Mouse (Mus musculus): ENCODE measurements around the gene Six3.

Six3 gene

DNA sequence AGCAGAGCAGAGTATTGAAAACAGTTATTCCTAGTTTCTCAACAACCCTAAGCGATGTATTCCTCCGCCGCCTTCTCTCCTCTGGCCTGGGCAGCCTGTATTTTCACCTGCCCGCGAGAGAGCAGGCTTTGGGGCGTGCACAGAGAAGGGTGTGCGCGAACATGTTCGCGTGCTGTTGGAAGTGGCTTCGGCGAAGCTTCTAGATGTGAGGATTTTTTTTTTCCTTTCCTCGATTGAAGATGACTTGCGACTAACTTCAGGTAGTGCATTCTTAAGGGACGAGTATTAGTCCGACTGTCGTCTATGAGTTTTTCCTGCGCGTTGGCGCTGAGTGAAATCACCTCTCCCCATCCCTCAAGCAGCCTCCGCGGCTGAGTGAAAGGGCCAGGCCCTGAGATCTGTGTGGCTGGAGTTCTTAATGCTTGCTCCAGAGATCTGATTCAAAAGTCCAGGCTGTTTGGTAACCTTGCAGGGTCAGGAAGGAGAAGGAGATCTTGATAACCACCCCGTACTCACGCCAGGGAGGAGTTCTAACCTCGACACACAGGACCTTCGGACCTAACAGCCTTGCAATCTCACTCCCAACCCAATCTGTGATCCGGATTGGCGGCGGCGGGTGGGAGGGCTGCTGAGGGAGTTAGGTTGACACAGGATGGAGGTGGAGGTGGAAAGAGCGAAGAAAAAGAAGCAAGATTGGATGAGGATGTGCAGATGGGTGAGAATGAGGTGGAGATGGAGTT lies 712 bp upstream of the Six3 start:
- DNase-seq (ENCODE audit: low spot score in 2 of 2): no peak

DNA sequence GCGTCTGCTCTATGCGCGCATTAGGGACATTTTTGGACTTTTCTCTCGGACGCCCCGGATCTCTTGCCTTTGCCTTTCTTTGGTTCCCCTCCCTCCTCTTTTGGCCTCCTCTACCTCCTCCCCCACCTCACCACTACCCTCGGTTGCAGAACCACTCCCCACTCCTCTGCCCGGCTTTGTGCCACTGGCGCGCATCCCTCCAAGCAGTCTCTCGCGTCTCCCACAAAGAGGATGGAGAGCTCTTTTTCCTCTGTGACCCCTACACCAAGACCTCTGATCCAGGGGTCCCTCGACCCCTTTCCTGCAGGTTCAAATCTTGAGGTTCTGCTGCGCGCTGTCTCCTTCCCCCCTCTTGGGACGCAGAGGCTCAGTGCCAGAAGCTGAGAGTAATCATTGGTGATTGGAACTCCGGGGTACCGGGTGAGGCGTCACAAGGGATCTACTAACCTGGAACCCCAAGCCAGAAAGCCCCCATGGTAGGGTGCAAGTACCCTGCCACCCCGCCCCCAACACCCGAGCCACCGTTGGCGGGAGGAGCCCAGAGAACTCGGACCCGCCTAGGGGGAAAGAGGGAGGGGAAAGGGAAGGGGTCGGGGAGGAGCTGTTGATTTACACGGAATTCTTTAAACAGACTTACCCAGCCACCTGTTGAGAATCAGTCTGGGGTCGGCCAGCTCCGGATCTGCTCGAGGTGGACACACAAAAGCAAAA lies 758 bp downstream of the Six3 start:
- no peak for DNase-seq (ENCODE audit: low spot score in 2 of 2)

DNA sequence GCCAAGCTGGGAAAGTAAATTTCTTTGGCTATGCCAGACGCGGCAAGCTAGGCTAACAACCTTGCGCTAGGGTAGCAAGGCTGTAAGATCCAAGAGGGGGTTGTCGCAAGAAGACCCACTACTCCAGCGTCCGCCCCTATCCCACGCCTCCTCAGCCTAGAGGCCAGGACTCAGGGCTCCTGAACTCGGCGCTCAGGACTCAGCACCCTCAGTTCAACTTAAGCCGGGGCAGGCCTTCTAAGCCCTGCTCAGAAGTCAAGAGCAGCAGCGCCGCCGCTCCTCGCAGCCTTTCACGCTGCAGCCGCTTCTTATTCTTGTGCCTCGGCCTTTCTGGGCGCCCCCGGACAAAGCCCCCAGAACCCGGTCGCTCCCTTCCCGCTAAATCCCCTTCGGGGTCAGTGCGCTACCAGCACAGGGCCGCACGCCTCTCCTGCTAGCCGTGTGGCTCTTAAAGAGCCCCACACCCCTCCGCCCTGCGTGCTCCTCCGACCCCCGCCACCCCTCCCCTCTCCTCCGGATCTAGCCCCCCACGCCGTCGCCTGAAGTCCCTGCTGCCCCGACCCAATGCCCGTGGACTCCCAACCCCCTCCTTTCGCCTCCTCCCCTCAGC lies 1.4 kb downstream of the Six3 start:
- DNase-seq (ENCODE audit: low spot score in 2 of 2): no peak

DNA sequence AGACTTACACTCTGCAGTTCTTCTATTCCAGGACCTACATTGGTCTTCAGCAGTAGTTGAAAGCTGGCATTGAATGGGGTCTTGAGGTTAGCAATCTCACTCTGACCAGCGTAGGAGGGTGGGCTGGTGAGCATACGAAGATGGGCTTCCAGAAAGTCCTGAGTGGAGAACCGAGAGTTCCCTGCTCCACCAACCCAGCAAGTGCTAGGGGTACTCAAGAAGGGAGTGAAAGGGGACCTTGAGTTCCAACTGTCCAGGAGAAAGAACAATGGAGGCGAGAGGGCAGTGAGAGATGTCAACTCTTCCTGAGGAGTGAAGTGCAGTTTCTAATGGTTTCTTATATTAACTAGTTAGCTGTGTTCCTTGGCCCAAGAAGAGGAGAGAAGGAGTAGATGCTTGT lies 2.2 kb downstream of the Six3 start:
- no peak for DNase-seq (ENCODE audit: low spot score in 2 of 2)

DNA sequence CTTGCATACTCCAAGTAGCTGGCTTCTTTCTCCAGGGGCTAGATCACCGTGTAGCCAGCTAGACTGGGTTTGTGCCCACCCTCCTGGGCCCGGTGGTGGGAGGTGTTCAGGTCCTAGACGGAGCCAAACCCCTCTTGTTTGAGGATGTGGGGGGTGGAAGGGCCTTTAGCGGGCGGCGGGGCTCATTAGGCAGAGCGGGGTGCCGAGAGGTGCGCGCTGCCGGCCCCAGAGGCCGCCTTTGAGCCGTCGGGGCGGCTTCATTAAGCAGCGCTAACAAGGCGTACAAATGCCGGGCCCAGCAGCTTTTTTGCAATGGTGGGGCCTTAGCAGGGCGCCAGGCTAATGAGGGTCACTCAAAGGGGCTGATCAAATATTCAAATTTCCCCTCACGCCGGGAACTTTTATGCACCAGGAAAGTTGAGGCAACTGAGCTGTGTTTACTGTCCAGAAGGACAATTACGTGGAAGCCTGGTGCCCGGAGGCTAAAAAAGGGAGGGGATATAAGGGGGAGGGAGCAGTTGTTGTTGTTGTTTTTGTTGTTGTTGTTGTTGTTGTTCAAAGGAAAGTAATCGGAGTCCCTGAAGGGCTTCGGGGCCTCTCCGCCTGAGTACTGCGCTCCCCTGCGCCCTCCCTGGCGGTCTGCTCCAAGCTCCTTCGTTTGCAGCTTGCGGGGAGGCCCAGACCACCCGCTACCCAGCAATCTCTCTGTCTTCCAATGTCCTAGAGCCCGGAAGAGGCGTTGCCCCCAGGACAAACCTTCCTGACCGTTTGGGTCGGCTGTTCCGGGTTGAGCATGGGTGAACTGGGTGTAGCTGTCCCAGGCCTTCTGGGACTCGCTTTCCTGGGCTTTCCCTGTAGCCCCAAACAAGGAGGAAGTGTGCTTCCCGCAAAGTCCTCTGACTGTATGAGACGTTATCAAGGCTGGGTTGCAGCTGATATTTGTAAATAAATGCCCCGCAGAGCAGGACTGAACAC lies 3.4 kb downstream of the Six3 start:
- no peak for DNase-seq (ENCODE audit: low spot score in 2 of 2)

DNA sequence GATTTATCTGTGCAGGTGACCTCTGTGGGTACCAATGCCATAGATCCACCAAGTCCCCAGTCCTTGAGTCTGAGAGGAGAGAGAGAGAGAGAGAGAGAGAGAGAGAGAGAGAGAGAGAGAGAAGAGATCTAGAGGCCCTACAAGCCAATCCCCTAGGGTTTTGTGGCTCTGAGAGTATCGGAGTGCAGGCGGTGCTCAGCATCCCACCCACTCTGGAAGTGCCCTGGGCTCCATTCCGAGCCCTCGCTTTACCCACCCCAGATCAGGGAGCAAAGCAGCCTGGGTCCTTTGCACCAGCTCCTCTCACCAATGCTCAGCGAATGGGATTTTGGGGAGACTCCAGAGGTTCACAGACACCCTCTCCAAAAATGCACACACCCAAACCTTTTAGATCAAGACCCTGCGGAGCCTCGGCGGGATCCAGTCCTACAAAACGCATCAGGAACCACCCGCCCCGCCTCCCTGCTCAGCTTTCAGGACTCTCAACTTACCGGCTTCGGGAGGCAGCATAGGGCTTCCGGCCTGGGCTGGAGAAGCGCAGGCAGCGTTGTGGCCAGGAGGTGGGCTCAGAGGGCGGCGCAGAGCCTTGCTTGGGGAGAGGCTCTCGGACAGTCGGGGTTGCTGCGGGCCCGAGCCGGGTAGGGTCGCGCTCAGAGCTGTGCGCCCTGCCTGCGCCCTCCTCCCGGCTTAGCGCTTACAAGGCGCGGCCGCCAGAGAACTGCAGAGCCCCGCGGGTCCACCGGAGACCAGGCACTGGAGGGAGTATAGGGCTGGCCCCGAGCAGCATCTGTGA lies 4.4 kb downstream of the Six3 start:
- no peak for DNase-seq (ENCODE audit: low spot score in 2 of 2)

DNA sequence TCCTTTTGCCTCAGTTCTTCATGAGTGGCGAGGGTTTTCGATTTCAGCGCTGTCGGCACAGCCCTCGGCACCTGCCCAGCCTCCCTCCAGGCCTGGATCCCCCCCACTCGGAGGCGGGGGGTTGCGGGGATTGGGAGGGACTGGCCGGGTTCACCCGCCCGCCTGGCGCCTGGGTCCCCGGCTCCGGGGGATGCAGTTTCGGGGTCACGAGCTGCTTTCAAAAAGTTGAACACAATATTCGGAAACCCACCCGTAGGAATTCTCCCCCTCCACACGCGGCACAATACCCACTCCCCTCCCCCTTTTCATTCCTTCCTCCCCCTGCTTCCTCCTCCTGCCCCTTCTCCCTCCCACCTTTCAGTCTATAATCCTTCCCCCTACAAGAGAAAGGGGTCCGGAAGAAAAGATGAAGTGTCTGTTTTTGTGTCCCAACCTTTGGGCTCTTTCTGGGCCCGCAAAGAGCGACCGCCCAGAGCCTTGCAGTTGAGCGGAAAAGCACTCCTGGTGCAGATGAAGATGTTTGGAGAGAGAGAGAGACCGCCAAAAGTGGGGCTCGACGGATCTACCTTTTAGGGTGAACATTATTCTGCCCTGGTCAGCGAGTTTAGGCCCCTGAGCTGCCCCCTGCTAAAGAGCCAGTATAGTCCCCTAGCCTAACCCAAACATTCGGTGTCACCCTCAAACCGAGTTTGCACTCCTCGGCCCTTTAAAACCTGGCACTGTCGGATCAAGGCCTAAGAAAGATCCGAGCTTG lies 5.1 kb downstream of the Six3 start:
- no peak for DNase-seq (ENCODE audit: low spot score in 2 of 2)

DNA sequence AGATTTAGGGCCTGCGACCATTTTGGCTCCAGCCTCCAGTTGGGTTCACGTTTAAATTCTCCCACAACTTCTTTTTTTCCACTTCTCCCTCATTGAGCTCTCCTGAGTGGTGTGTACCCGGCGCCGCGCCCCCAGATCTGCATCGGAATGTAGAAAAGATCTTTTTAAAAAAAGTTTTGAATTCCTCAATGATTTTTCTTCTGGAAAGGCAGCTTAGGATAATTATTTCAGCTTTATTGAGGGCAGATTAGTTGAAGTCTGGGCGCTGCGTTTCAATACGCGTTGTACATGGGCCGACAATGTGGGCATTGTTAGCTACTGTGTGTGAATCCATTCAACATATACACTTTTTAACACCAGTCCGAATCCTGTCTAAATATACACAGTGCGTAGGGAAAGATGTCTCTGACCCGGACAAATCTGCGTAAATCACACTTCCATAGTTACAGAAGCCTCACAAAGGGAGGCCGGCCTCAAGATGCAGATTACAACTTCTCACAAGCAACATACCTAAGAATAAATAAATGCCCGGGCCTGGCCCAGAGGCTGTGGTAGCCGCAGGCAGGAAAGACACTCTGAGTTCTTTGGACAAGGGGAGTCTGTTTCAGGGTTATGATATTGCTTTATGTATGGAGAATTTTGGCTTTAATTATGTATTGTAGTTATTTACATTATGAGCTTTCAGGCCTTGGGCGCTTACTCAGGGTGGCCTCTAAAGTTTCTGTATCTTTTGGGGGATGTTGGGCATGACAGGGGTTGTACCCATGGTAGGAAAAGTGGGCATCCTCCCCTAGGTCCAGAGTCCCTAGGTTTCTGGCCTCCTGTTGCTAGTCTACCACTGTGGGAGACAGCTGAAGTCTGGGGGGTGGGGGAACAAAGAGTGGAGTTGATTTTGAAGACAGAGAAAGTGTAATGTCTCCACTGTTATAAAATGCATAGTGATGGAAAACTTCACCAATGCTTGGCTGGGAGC lies 6.0 kb downstream of the Six3 start:
- no peak for DNase-seq (ENCODE audit: low spot score in 2 of 2)

DNA sequence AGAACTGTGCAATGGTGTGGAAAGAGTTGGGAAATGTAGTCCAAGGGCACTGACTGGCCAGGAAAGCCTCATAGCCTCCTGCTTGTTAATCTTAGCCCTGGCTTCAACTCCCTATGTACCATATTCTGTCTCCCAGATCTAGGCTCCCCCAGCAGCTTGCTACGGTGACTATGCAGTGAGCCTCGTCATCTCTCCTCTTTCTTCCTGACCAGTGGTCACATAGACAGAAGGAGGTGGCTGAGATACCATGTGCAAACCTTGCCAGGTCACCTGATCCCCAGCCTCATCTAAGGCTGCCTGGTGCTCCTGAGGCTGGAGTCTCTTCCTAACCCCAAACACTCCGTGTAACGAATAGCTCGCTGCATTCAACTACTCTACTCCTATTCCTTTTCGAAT lies 6.7 kb downstream of the Six3 start:
- DNase-seq (ENCODE audit: low spot score in 2 of 2): no peak

DNA sequence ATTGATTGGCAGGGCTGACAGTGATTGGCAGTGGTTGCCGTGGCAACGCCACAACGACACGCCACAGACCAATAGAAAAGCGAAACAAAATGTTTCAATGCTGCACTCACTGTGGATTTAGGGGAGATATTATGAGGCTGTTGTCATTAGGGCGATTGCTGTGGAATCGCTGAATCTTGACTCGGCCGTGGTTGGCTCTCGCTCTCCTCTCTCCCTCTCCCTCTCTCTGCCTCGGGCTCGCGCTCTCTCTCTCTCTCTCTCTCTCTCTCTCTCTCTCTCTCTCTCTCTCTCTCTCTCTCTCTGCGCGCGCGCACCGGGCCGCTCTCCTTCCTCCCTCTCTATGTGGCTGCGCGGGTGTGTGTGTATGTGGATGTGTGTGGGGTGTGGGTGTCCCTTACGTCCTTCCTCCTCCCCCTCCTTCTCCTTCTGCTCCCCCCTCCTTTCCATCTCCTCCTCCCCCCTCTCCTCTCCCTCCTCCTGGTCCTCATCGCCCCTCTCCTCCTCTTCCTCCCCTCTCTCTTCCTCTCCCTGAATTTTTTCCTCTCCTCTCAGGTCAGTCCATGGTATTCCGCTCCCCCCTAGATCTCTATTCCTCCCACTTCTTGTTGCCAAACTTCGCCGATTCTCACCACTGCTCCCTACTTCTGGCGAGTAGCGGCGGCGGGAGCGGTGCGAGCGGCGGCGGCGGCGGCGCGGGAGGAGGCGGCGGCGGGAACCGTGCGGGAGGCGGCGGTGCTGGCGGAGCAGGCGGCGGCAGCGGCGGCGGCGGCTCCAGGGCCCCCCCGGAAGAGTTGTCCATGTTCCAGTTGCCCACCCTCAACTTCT lies 7.5 kb downstream of the Six3 start:
- no peak for DNase-seq (ENCODE audit: low spot score in 2 of 2)

DNA sequence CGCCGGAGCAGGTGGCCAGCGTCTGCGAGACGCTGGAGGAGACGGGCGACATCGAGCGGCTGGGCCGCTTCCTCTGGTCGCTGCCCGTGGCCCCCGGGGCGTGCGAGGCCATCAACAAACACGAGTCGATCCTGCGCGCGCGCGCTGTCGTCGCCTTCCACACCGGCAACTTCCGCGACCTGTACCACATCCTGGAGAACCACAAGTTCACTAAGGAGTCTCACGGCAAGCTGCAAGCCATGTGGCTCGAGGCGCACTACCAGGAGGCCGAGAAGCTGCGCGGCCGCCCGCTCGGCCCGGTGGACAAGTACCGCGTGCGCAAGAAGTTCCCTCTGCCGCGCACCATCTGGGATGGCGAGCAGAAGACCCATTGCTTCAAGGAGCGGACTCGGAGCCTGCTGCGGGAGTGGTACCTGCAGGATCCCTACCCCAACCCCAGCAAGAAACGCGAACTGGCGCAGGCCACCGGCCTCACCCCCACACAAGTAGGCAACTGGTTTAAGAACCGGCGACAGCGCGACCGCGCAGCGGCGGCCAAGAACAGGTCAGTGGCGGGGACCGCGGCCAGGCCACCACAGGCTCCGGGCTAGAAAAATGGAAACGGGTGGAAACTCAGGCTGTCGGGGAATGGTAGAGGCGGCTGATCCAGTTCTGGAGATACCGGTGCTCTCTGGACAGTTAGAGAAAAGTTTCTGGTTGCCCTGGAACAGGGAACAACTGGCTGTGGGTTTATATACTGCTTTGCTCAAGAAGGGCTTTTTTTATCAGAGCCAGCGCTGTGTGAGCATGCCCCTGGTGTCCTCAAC lies 8.3 kb downstream of the Six3 start:
- no peak for DNase-seq (ENCODE audit: low spot score in 2 of 2)

DNA sequence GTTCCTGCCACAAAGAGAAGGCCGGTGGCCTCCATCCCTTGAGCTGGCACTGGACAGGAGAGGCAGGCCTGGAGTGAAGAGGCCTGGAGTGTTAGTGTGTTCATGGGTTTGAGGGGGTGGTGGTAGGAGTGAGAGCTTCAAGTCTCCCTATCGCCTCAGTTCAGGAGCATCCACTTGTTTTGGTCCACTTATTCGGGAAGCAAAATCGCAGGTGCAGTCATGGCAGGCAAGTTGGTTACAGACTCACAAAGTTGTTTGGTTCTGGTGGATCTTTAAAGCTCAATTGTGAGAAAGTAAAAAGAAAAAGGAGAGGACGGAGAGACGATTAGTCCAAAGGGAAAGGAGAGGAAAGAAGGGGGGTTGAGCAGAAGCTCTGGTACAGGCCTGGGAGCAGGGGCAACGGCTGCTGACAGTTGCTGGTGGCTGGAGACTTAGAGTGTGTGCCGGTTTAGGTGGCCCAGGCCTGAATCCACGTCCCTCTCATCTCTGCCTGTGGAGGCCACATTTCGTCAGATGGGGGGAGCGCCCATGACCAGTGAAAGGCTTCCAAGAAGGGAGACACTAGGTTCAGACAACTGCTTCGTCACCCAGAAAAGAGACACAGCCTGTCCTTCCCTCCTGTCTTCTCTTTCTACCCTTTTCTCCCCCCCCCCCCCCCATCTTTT lies 9.2 kb downstream of the Six3 start:
- DNase-seq (ENCODE audit: low spot score in 2 of 2): no peak

DNA sequence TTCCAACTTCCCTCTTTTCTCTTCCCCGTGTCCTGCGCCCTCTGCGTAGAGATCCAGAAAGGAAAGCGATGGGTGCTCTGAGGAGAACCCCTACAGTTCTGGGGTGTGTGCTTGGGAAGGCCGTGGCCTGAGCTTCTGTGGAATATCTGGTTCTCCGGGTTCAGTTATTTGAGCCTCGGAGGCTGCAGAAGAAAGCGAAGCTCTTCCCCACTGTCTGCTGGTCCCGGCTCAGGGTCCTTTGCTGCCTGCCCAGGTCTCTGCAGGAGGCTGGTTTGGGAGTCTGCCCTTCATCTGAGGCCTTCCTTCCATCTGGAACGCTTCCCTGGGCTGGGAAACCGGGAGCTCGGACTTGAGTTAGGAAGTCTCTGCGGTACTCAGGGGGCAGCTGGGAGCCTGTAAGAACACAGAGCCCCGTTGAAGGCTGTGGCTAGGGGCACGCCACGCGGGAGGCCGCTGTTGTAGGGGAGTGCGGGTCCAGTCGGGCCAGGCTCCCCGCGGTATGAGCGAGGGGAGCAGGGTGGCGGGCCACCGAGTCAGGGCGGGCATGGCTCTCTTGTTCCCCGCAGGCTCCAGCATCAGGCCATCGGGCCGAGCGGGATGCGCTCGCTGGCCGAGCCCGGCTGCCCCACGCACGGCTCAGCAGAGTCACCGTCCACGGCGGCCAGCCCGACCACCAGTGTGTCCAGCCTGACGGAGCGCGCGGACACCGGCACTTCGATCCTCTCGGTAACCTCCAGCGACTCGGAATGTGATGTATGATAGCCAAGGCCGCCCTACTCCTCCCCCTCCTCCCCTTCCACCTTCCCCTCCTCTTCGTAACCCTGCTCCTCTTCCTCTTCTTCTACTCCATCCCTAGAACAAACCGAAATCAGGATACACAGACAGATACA lies 10.0 kb downstream of the Six3 start:
- DNase-seq (ENCODE audit: low spot score in 2 of 2): no peak

DNA sequence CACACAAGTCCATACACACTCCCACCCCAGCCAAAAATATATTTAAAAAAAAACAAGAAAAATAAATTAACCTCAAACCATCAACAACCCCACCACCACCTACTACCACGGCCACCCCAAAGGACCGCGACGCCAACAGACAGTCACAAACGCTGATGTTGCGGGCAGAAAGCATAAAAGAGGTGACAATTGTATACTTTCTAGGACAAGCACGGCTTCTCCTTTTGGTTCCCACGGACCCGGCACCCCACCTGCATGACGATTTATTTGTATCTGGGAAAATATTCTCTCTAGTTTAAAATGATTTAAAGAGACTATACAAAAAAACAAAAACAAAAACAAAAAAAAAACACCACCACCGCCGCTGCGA lies 10.6 kb downstream of the Six3 start:
- DNase-seq (ENCODE audit: low spot score in 2 of 2): no peak

DNA sequence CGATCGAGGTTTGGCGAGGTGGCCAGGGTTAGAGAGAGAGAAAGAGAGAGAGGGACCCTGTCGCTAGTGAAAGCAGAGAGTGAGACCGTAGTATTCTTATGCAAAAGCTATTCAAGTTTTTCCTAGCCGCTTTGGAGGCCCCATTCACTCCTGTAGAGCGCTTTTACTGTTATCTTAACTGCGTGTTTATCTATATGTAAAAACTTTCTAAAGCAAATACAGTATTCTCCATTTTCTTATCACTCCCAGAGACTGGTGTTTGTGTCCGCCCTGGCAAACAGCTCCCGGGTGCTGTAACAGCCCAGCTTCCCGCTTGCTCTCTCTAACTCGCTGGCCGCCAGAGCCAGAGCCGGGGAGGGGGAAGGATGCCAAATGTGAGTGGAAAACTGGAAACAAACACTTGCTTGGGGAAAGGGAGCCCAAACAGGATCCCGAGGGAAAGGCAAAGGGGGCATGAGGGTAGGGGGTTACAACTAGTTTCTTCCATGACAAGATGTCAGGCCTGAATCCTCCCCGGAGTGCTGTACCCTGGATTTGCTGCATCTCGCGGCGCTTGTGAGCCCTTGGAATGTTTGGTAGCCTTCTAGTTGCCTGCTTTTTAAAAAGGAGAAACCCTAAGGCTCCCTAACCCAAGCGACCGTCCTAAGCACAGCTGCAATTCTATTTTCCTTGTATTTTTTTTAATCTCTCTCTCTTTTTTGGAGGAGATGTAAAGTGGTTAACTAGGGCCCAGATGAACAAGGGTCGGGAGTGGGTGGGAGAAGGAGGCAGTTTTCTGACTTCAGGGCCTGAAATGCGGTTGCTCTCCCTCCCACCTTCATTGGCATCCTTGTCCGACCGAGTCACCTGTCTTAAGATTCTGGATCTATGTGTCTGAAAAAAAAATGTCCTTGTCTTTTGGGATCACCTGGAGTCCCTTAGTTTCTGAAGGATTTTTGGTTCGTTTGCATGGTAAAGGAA lies 11.9 kb downstream of the Six3 start:
- DNase-seq (ENCODE audit: low spot score in 2 of 2): no peak

Measured in left cerebral cortex, adult 9 months (tissue).